Mouse (Mus musculus) lung, postnatal 0 days (tissue): ENCODE results near the gene Arhgap21. TPM values are rescaled to one million over a fixed set of nuclear protein-coding genes. Genes with fewer than 3 reads are reported as not detected.
"Not testable (repeated sequence)": the region's sequence is repeated elsewhere in the genome, so short reads cannot be mapped to it uniquely, and the experiment has no call there.

ENCODE experiments used
- ATAC-seq: fragments of 200-750 bp; cut with Nextera tagmentation; 2 replicates; pipeline ENCODE4 v1.8.0; 2017; ENCODE audit warnings: moderate library complexity
- DNase-seq: peaks from one replicate; pipeline ENCODE4 v3.0.0-alpha.2; 2016; ENCODE audit warnings: low spot score
- H3K27ac ChIP-seq: fragments of 300-500 bp; sonication (generic); 2 replicates; pipeline ENCODE4 v1.5.1; 2014; ENCODE audit warnings: antibody characterized with exemption, mild to moderate bottlenecking, low read length, mixed read lengths
- H3K27me3 ChIP-seq: fragments of 300-500 bp; sonication (generic); replicated peaks from 2 replicates; pipeline ENCODE4 v1.6.1; 2014; ENCODE audit warnings: low read length, mixed read lengths; ENCODE audit not compliant: insufficient read depth
- H3K36me3 ChIP-seq: fragments of 300-500 bp; sonication (generic); 2 replicates; pipeline ENCODE4 v1.6.1; 2014; ENCODE audit warnings: low read length, mixed read lengths; ENCODE audit not compliant: insufficient read depth
- H3K4me1 ChIP-seq: fragments of 300-500 bp; sonication (generic); 2 replicates; pipeline ENCODE4 v1.6.1; 2014; ENCODE audit warnings: antibody characterized with exemption, low read depth, low read length, mixed read lengths; ENCODE audit not compliant: insufficient read depth
- H3K4me2 ChIP-seq: fragments of 300-500 bp; sonication (generic); replicated peaks from 2 replicates; pipeline ENCODE4 v1.6.1; 2014; ENCODE audit warnings: low read depth, mild to moderate bottlenecking, low read length, moderate library complexity, mixed read lengths
- H3K4me3 ChIP-seq: fragments of 300-500 bp; sonication (generic); 2 replicates; pipeline ENCODE4 v1.5.1; 2014; ENCODE audit warnings: low read depth, low read length
- H3K9ac ChIP-seq: fragments of 300-500 bp; sonication (generic); replicated peaks from 2 replicates; pipeline ENCODE4 v1.6.1; 2014; ENCODE audit warnings: low read depth, mild to moderate bottlenecking
- H3K9me3 ChIP-seq: fragments of 300-500 bp; sonication (generic); 2 replicates; pipeline ENCODE4 v1.6.1; 2016; ENCODE audit warnings: low read length, mixed read lengths
- CTCF ChIP-seq: IDR thresholded peaks from 2 replicates; pipeline ENCODE4 v1.5.1; 2016; ENCODE audit warnings: antibody characterized with exemption, mild to moderate bottlenecking
- EP300 ChIP-seq: IDR thresholded peaks from 2 replicates; pipeline ENCODE4 v1.6.1; 2016; ENCODE audit warnings: antibody characterized with exemption, mild to moderate bottlenecking, control low read depth
- WGBS: fragments of 180-500 bp; shearing (Covaris S2); extraction: QIAGEN DNeasy Blood & Tissue Kit; methylation state at CpG from one replicate; pipeline ENCODE4 v1.1.7; 2014; 5-methylcytosine and 5-hydroxymethylcytosine counted together
- polyA plus RNA-seq: library from polyadenylated mRNA; unstranded; fragments of >200 nt; fragmentation: Nextera tagmentation; extraction: Ambion mirVana; gene quantifications from 2 replicates; pipeline ENCODE4 v1.2.1, GENCODE M21; 2015

Gene Arhgap21
- polyA plus RNA-seq, 1 experiment from 2014 or later: 9.9 TPM

GRCm38 (mm10) chr2:20934406-20934805, 34.3 kb downstream of the Arhgap21 start:
- no peaks in the 10 kb centered on the region for H3K9me3 ChIP-seq
- 0 out of 2 replicates have a peak, but pooled peaks cover 2% of the 10 kb centered on the region for H3K4me1 ChIP-seq
- 86% methylated on average over 9 of the region's 9 CpGs for WGBS
- H3K4me3 ChIP-seq: no peak overlapping the region
- H3K36me3 ChIP-seq: no peaks in the 10 kb centered on the region
- H3K27me3 ChIP-seq: no peaks in the 10 kb centered on the region
- no peak for TF ChIP-seq EP300
- no peak for TF ChIP-seq CTCF
- H3K9ac ChIP-seq: no peak overlapping the region
- DNase-seq (no peak), ATAC-seq (no peak)
- no peak overlapping the region for H3K4me2 ChIP-seq
- no peak overlapping the region for H3K27ac ChIP-seq

GRCm38 (mm10) chr2:20932748-20933313, 35.9 kb downstream of the Arhgap21 start:
- Histone ChIP-seq H3K4me2 (no peak overlapping the region), H3K4me3 (no peak overlapping the region), H3K9ac (no peak overlapping the region), H3K27ac (no peak overlapping the region), H3K27me3 (no peaks in the 10 kb centered on the region), H3K9me3 (no peaks in the 10 kb centered on the region), H3K36me3 (no peaks in the 10 kb centered on the region), H3K4me1 (no peaks in the 10 kb centered on the region)
- TF ChIP-seq EP300 (no peak), CTCF (no peak)
- DNase-seq (no peak), ATAC-seq (no peak)
- WGBS: 69% methylated on average over 8 of the region's 8 CpGs

- H3K27me3 ChIP-seq, DNase-seq, H3K36me3 ChIP-seq, H3K9me3 ChIP-seq, H3K4me3 ChIP-seq, H3K4me2 ChIP-seq, H3K4me1 ChIP-seq, H3K9ac ChIP-seq, ATAC-seq, H3K27ac ChIP-seq: not testable (repeated sequence)
- 92% methylated on average over 3 of the region's 4 CpGs for WGBS
These were observed 36.9 kb downstream of the Arhgap21 start for GRCm38 (mm10) chr2:20931761-20932160.

- Histone ChIP-seq H3K9me3 (no peaks in the 10 kb centered on the region), H3K4me1 (no peaks in the 10 kb centered on the region), H3K27ac (no peak overlapping the region), H3K4me3 (no peak overlapping the region), H3K36me3 (no peaks in the 10 kb centered on the region), H3K27me3 (no peaks in the 10 kb centered on the region), H3K4me2 (no peak overlapping the region), H3K9ac (no peak overlapping the region)
- DNase-seq (no peak), ATAC-seq (no peak)
- TF ChIP-seq CTCF (no peak), EP300 (no peak)
These were observed 40.2 kb downstream of the Arhgap21 start for GRCm38 (mm10) chr2:20928454-20928853.

GRCm38 (mm10) chr2:20924938-20925337, 43.7 kb downstream of the Arhgap21 start:
- TF ChIP-seq CTCF (no peak), EP300 (no peak)
- ATAC-seq: no peak

GRCm38 (mm10) chr2:20922366-20922765, 46.3 kb downstream of the Arhgap21 start:
- no peak for TF ChIP-seq CTCF
- TF ChIP-seq EP300: no peak
- H3K4me2 ChIP-seq: no peak overlapping the region
- H3K4me3 ChIP-seq: no peak overlapping the region
- no peaks in the 10 kb centered on the region for H3K36me3 ChIP-seq
- ATAC-seq (no peak), DNase-seq (no peak)
- no peak overlapping the region for H3K9ac ChIP-seq
- H3K9me3 ChIP-seq: no peaks in the 10 kb centered on the region
- no peaks in the 10 kb centered on the region for H3K4me1 ChIP-seq
- H3K27ac ChIP-seq: no peak overlapping the region
- H3K27me3 ChIP-seq: no peaks in the 10 kb centered on the region
- 10% methylated on average over 1 of the region's 1 CpGs for WGBS

More at GRCm38 (mm10) chr2:20924938-20925337, 43.7 kb downstream of the Arhgap21 start:
- H3K4me2 ChIP-seq: no peak overlapping the region
- 58% methylated on average over 1 of the region's 1 CpGs for WGBS
- no peak overlapping the region for H3K27ac ChIP-seq
- no peak overlapping the region for H3K4me3 ChIP-seq
- H3K36me3 ChIP-seq: no peaks in the 10 kb centered on the region
- DNase-seq: no peak
- no peaks in the 10 kb centered on the region for H3K9me3 ChIP-seq
- no peaks in the 10 kb centered on the region for H3K27me3 ChIP-seq
- H3K9ac ChIP-seq: no peak overlapping the region
- no peaks in the 10 kb centered on the region for H3K4me1 ChIP-seq

- no peaks in the 10 kb centered on the region for H3K27me3 ChIP-seq
- no peak overlapping the region for H3K4me3 ChIP-seq
- no peak overlapping the region for H3K4me2 ChIP-seq
- 90% methylated on average over 2 of the region's 2 CpGs for WGBS
- DNase-seq (no peak), ATAC-seq (no peak)
- no peak overlapping the region for H3K27ac ChIP-seq
- H3K9ac ChIP-seq: no peak overlapping the region
- no peaks in the 10 kb centered on the region for H3K9me3 ChIP-seq
- no peak for TF ChIP-seq EP300
- no peak for TF ChIP-seq CTCF
- no peaks in the 10 kb centered on the region for H3K4me1 ChIP-seq
- no peaks in the 10 kb centered on the region for H3K36me3 ChIP-seq
These were observed 47.1 kb downstream of the Arhgap21 start for GRCm38 (mm10) chr2:20921558-20921957.
